Mouse (Mus musculus) hindbrain, embryonic 16.5 days (tissue): ENCODE results near the gene Tespa1. TPM values are rescaled to one million over a fixed set of nuclear protein-coding genes. Genes with fewer than 3 reads are reported as not detected.
"Not testable (repeated sequence)": the region's sequence is repeated elsewhere in the genome, so short reads cannot be mapped to it uniquely, and the experiment has no call there.

Experiments used
- ATAC-seq: fragments of 200-750 bp; cut with Nextera tagmentation; 2 replicates; pipeline ENCODE4 v1.8.0; 2017; ENCODE audit warnings: moderate TSS enrichment, moderate library complexity
- H3K27ac ChIP-seq: fragments of 300-500 bp; sonication (generic); 2 replicates; pipeline ENCODE4 v1.5.1; 2014; ENCODE audit warnings: low read depth, mild to moderate bottlenecking, control low read depth, low read length, moderate library complexity
- H3K27me3 ChIP-seq: fragments of 300-500 bp; sonication (generic); replicated peaks from 2 replicates; pipeline ENCODE4 v1.6.1; 2014; ENCODE audit warnings: low read length; ENCODE audit not compliant: control insufficient read depth, insufficient read depth
- H3K36me3 ChIP-seq: fragments of 300-500 bp; sonication (generic); 2 replicates; pipeline ENCODE4 v1.6.1; 2014; ENCODE audit warnings: mild to moderate bottlenecking, low read length, moderate library complexity, mixed read lengths; ENCODE audit not compliant: control insufficient read depth, insufficient read depth
- H3K4me1 ChIP-seq: fragments of 300-500 bp; sonication (generic); 2 replicates; pipeline ENCODE4 v1.6.1; 2014; ENCODE audit warnings: low read depth, low read length; ENCODE audit not compliant: control insufficient read depth, insufficient read depth
- H3K4me2 ChIP-seq: fragments of 300-500 bp; sonication (generic); 2 replicates; pipeline ENCODE4 v1.6.1; 2014; ENCODE audit warnings: mild to moderate bottlenecking, low read length, control low read depth, moderate library complexity
- H3K4me3 ChIP-seq: fragments of 300-500 bp; sonication (generic); 2 replicates; pipeline ENCODE4 v1.5.1; 2014; ENCODE audit warnings: mild to moderate bottlenecking, low read length, control low read depth, moderate library complexity
- H3K9ac ChIP-seq: fragments of 300-500 bp; sonication (generic); 2 replicates; pipeline ENCODE4 v1.6.1; 2014; ENCODE audit warnings: low read depth, mild to moderate bottlenecking, control low read depth, low read length, moderate library complexity
- H3K9me3 ChIP-seq: fragments of 300-500 bp; sonication (generic); 2 replicates; pipeline ENCODE4 v1.6.1; 2014; ENCODE audit warnings: mild to moderate bottlenecking, low read length, moderate library complexity; ENCODE audit not compliant: control insufficient read depth
- WGBS: fragments of 180-500 bp; shearing (Covaris S2); extraction: QIAGEN DNeasy Blood & Tissue Kit; methylation state at CpG from one replicate; pipeline ENCODE4 v1.1.7; 2014; 5-methylcytosine and 5-hydroxymethylcytosine counted together
- polyA plus RNA-seq: library from polyadenylated mRNA; unstranded; fragments of >200 nt; fragmentation: Nextera tagmentation; extraction: Ambion mirVana; gene quantifications from 2 replicates; pipeline ENCODE4 v1.2.1, GENCODE M21; 2015

Gene Tespa1
- 0.09 TPM in 1 of 2 replicates, not detected in the other for polyA plus RNA-seq

DNA sequence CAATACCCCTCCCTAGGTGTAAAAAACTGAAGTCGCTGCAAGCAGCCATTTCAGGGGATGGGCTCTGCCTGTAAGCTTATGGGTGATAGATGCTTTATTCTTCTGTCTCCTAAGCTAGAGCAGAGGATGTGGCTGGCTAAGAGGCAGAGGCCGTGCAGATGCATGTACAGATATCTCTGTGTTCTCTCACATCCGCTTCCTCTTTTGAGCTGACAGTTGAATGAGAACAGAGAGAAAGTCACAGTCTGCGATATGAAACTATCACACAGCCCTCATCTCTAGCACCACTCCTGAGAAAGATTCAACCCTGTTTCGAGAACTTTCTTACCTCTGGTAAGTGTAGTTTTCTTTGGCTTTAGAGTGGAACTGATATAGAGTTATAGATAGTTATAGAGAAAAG lies at the start of gene Tespa1:
Gene Tespa1 (plus strand): TSS at position 234 of the 400 bp plus-strand sequence.
- Histone ChIP-seq H3K36me3 (no peaks in the 10 kb centered on the region), H3K4me2 (no peak within 1 kb of the TSS), H3K27me3 (no peaks in the 10 kb centered on the region), H3K4me3 (no peak within 1 kb of the TSS), H3K9me3 (no peaks in the 10 kb centered on the region), H3K27ac (no peak within 1 kb of the TSS), H3K4me1 (no peaks in the 10 kb centered on the region), H3K9ac (no peak within 1 kb of the TSS)
- WGBS = 95% methylated on average over 5 of the region's 5 CpGs
- ATAC-seq = no peak

- Histone ChIP-seq H3K9ac (no peak overlapping the region), H3K27me3 (no peaks in the 10 kb centered on the region), H3K4me1 (no peaks in the 10 kb centered on the region), H3K36me3 (no peaks in the 10 kb centered on the region), H3K27ac (no peak overlapping the region), H3K9me3 (no peaks in the 10 kb centered on the region), H3K4me2 (no peak overlapping the region), H3K4me3 (no peak overlapping the region)
- WGBS = 34% methylated on average over 2 of the region's 2 CpGs
- ATAC-seq = peak; percentile 56; the same call in 1 of the 2 replicates
Observed at GRCm38 (mm10) chr10:130275759-130276158, 46.9 kb upstream of the Tespa1 start.

DNA sequence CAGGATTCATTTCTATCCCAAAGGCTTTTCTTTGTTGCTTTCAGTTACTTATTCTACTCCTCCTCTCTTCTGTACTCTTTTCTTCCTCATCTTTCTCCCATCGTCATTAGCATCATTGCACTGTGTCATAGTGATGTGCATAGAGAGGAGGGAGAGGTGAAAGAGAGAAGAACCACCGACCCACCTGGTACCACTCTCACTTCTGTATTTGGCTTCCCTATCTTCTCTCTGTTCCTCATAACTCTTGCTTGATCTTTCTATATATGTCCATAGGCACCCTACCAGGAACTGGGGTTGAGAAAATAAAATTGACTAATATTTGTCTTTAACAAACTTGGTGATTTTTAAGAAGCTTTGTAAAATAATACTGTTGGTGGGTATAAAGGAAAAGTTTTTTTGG lies 46.2 kb upstream of the Tespa1 start:
- no peaks in the 10 kb centered on the region for H3K36me3 ChIP-seq
- H3K4me3 ChIP-seq = no peak overlapping the region
- H3K4me1 ChIP-seq = no peaks in the 10 kb centered on the region
- no peak overlapping the region for H3K9ac ChIP-seq
- ATAC-seq = no peak
- no peaks in the 10 kb centered on the region for H3K27me3 ChIP-seq
- no peak overlapping the region for H3K27ac ChIP-seq
- H3K4me2 ChIP-seq = no peak overlapping the region
- no peaks in the 10 kb centered on the region for H3K9me3 ChIP-seq
- WGBS = 74% methylated on average over 2 of the region's 2 CpGs

DNA sequence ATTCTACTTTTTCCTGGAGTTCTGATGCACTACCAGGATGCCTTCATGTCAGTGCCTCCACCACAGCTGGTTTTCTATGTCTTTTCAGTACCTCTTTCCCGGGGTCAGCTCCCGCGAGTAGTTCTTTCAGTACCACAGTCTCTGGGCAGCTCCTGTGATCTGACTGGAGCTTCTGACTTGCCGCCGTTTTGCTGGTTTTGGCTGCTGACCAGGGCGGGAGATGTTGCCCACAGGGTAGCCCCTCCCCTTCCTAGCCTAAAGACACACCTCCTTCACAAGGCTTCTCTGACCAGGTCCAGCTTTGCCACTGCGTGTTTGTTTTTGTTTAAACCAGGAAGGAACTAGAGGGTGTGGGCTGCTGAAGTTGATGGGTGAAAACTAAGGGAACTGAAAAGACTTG lies 42.6 kb upstream of the Tespa1 start, which contains the start of gene Neurod4:
Gene Neurod4 (minus strand): TSS at position 175 of the 400 bp plus-strand sequence.
- Histone ChIP-seq H3K9me3 (no peaks in the 10 kb centered on the region), H3K9ac (no peak within 1 kb of the TSS), H3K4me3 (peak within 1 kb of the TSS; percentile 7; the same call in 1 of the 2 replicates), H3K27ac (no peak within 1 kb of the TSS), H3K4me2 (peak within 1 kb of the TSS; percentile 38), H3K4me1 (no peaks in the 10 kb centered on the region), H3K36me3 (no peaks in the 10 kb centered on the region), H3K27me3 (no peaks in the 10 kb centered on the region)
- ATAC-seq = peak; percentile 78
- WGBS = under 1% methylated on average over 7 of the region's 7 CpGs

DNA sequence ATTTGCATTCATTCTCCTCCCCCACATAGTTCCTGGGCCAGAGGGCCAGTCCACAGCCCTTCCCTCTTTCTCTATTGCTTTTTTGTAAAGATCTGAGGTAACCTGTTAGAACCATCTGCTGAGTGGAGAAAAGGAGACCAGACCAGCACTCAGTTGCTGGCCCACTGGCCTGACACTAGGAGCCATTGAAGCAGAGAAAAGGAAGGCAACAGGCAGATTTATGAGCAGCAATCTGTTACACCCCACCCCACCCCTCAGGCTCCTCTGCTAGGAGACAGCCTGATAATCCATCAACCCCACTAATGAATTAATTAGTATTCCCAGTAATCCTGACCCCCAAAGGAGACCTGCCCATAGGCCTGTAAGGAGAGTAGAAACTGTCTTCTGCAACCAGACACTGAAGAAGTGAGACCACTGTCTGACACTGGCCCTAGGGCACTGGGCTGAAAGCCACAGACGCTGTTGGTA lies 40.7 kb upstream of the Tespa1 start:
- H3K9ac ChIP-seq = no peak overlapping the region
- no peaks in the 10 kb centered on the region for H3K27me3 ChIP-seq
- ATAC-seq = peak; percentile 84
- H3K4me1 ChIP-seq = no peaks in the 10 kb centered on the region
- H3K4me3 ChIP-seq = no peak overlapping the region
- H3K36me3 ChIP-seq = no peaks in the 10 kb centered on the region
- no peak overlapping the region for H3K4me2 ChIP-seq
- WGBS = 13% methylated on average over 1 of the region's 1 CpGs
- no peaks in the 10 kb centered on the region for H3K9me3 ChIP-seq
- no peak overlapping the region for H3K27ac ChIP-seq

DNA sequence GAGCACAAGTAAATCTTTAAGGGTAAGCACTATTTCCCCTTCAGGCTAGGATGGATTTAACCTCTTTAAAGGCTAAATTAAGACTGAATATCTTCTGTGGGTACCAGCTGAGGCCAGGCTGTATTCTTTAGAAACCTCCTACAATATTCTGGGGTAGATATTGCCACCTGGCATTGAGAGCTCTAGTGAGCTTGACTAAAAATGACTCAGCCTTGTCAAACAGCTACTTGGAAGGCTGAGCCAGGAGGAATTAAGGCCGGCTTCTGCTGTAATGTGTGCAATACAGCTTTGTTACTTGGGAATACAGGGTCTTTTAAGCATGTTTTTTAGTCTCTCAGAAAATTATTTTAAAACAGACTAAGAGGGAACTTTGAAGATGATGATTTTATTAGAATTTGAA lies 35.5 kb upstream of the Tespa1 start:
- no peak overlapping the region for H3K4me3 ChIP-seq
- H3K36me3 ChIP-seq = no peaks in the 10 kb centered on the region
- no peak overlapping the region for H3K4me2 ChIP-seq
- no peaks in the 10 kb centered on the region for H3K27me3 ChIP-seq
- no peaks in the 10 kb centered on the region for H3K9me3 ChIP-seq
- 61% methylated on average over 1 of the region's 1 CpGs for WGBS
- no peak for ATAC-seq
- H3K4me1 ChIP-seq = no peaks in the 10 kb centered on the region
- no peak overlapping the region for H3K27ac ChIP-seq
- H3K9ac ChIP-seq = no peak overlapping the region

DNA sequence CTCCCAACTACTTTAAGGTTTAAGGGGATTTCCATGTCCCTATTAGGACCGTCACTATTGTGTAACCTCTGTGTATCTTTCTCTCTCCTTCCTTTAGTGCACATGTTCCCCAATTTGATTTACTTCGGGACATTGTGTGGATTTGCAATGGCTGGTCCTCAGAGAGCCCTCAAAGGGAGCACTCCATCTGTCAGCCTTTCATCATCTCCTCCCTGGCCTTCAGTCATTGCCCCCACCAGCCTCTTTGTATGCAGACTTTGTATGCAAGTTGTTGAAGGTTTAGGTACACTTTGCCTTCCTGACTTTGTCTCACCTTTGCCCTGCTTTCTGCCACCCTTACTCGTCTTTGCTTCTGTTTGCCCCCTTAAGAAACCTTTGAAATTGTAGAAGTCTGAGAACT lies 34.7 kb upstream of the Tespa1 start:
- Histone ChIP-seq H3K9me3 (no peaks in the 10 kb centered on the region), H3K27me3 (no peaks in the 10 kb centered on the region), H3K4me1 (no peaks in the 10 kb centered on the region), H3K27ac (no peak overlapping the region), H3K4me2 (no peak overlapping the region), H3K4me3 (no peak overlapping the region), H3K9ac (no peak overlapping the region), H3K36me3 (no peaks in the 10 kb centered on the region)
- 43% methylated on average over 3 of the region's 3 CpGs for WGBS
- no peak for ATAC-seq

DNA sequence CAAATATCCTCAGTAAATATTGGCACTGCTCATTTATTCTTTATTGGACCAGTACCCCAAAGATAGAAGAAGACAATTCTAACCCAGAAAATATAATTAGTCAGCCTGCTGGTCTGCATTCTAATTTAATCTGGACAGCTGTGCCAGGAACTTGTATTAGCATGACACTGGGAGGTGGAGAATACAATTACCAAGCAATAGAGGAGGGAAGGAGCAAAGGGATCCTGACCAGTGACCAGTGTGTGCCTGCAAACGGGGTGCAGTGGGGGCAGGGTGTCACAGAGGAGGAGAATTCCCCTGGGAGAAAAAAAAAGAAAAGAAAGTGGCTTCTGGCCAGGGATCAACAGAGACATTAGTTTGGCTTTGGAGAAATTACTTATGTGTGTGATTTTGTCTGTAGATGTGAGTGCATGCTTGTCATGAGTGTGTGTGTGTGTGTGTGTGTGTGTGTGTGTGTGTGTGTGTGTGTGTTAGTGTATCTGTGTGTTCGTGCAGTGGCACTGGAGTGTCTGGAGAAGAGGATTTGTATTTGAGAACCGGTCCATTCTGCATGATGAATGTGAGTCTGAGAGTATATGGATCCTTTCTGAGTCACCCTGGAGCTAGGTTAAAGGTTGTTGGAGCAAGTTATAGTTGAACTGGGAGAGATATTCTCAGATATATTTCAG lies 28.8 kb upstream of the Tespa1 start:
- no peak overlapping the region for H3K4me2 ChIP-seq
- no peaks in the 10 kb centered on the region for H3K9me3 ChIP-seq
- 0 out of 2 replicates have a peak, but pooled peaks have one; percentile 52 for ATAC-seq
- no peak overlapping the region for H3K4me3 ChIP-seq
- H3K36me3 ChIP-seq = no peaks in the 10 kb centered on the region
- H3K9ac ChIP-seq = no peak overlapping the region
- H3K27ac ChIP-seq = no peak overlapping the region
- no peaks in the 10 kb centered on the region; the same call in 1 of the 2 replicates for H3K4me1 ChIP-seq
- WGBS = 8% methylated on average over 3 of the region's 3 CpGs
- no peaks in the 10 kb centered on the region for H3K27me3 ChIP-seq

- H3K27ac ChIP-seq, ATAC-seq, H3K9ac ChIP-seq, H3K27me3 ChIP-seq, H3K4me2 ChIP-seq, H3K4me1 ChIP-seq, H3K9me3 ChIP-seq, H3K4me3 ChIP-seq, H3K36me3 ChIP-seq: not testable (repeated sequence)
- 15% methylated on average over 4 of the region's 4 CpGs for WGBS
Observed at GRCm38 (mm10) chr10:130298748-130299147, 23.9 kb upstream of the Tespa1 start.
